Mouse (Mus musculus): ENCODE measurements around the gene Sntg2. TPM values are rescaled to one million over a fixed set of nuclear protein-coding genes. Genes with fewer than 3 reads are reported as not detected.

Gene Sntg2
- total and polyA plus RNA-seq, 2 experiments from 2014 or later = 4.1 to 5.3 TPM

DNA sequence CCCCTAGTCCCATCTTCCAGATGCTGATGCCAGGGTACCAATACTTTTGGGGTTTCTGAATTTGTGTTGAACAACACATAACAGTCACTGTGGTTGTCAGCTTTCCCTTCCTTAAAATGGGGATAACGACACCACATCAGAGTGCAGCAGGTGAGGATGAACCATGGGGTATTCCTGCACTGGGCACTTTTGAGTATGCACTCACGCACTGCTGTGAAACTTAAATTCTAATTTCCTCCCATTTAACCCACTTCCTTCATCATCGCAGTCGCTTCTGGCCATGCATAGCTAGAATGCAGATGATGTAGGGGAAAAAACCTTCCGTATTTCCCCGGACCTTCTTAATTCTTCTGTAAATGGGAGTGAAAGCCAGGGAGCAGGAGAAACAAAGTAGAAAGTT is 209.2 kb downstream of the Sntg2 start:
- TF ChIP-seq CTCF (IDR thresholded peaks at IDR 0.05; ENCODE audit: low read depth) = no peak
- 91% methylated on average over 6 of the region's 6 CpGs for WGBS
- Histone ChIP-seq H3K9me3 (ENCODE audit: low read length) (no peaks in the 10 kb centered on the region), H3K27ac (no peak overlapping the region), H3K9ac (replicated peaks; ENCODE audit: low read length) (no peak overlapping the region), H3K27me3 (ENCODE audit: insufficient read depth, low read length) (no peaks in the 10 kb centered on the region), H3K4me1 (ENCODE audit: insufficient read depth, low read length) (no peaks in the 10 kb centered on the region), H3K4me3 (ENCODE audit: low read length) (no peak overlapping the region), H3K4me2 (ENCODE audit: low read depth, low read length) (no peak overlapping the region), H3K36me3 (ENCODE audit: insufficient read depth, low read length) (no peaks in the 10 kb centered on the region)
- DNase-seq (ENCODE audit: low spot score) (no peak), ATAC-seq (no peak)

DNA sequence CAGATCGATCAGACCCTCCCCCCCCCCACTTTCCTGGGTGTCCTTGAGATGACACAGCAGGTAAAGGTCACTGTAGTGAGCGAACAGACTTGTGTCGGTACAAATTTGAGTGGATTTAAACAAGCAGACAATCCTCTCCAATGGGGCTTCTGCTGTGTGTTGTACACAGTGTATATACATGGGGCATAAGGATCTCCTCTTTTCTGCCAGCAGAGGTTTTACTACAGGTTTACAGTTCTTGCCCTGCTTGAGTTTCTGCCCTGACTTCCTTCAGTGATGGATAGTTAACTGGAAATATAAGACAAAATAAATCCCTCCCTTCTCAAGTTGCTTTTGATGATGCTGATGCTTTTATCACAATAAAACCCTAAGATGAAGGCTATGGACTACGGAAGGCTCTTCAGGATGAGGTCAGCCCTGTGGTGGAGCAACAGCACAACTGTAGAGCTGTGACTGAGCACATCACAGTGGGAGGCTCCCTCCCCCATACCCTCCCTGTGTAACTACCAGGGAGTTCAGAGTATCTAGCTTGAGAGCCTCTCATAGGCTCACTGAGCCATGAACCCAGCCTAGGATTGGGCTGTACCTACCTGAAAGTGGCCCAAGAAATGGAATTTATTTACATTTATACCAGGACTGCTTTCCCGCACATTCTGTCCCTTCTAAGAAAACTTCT is 211.3 kb downstream of the Sntg2 start:
- no peak overlapping the region for H3K4me3 ChIP-seq (ENCODE audit: low read length)
- no peaks in the 10 kb centered on the region for H3K9me3 ChIP-seq (ENCODE audit: low read length)
- H3K27ac ChIP-seq = no peak overlapping the region
- no peak for DNase-seq (ENCODE audit: low spot score)
- no peaks in the 10 kb centered on the region for H3K36me3 ChIP-seq (ENCODE audit: insufficient read depth, low read length)
- no peaks in the 10 kb centered on the region for H3K27me3 ChIP-seq (ENCODE audit: insufficient read depth, low read length)
- TF ChIP-seq CTCF (IDR thresholded peaks at IDR 0.05; ENCODE audit: low read depth) = no peak
- H3K9ac ChIP-seq (replicated peaks; ENCODE audit: low read length) = no peak overlapping the region
- H3K4me1 ChIP-seq (ENCODE audit: insufficient read depth, low read length) = no peaks in the 10 kb centered on the region
- no peak for ATAC-seq
- WGBS = 90% methylated on average over 5 of the region's 5 CpGs
- H3K4me2 ChIP-seq (ENCODE audit: low read depth, low read length) = no peak overlapping the region

DNA sequence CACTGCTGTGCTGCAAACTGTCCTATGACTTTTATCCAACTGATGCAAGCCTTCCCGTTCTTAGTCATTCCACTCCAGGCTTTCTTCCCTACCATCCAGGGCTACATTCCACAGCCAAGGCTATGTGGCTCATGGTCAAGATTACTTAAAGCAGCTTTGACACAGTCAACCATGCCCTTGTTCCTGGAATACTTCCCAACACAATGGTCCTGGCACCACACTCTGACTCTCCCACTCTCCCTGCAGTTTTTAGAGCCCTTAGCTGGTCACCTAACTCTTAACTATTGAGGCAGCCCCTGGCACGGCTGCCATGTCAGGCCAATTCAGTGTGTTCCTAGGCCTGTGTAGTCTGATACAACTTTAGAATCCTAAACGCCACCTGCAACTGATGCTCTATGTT is 212.7 kb downstream of the Sntg2 start:
- H3K27me3 ChIP-seq (ENCODE audit: insufficient read depth, low read length) = no peaks in the 10 kb centered on the region
- WGBS = 49% methylated on average over 3 of the region's 3 CpGs
- H3K27ac ChIP-seq = no peak overlapping the region
- no peak overlapping the region for H3K9ac ChIP-seq (replicated peaks; ENCODE audit: low read length)
- DNase-seq (ENCODE audit: low spot score) = peak; percentile 68
- no peaks in the 10 kb centered on the region for H3K36me3 ChIP-seq (ENCODE audit: insufficient read depth, low read length)
- H3K4me3 ChIP-seq (ENCODE audit: low read length) = no peak overlapping the region
- no peak overlapping the region for H3K4me2 ChIP-seq (ENCODE audit: low read depth, low read length)
- H3K9me3 ChIP-seq (ENCODE audit: low read length) = no peaks in the 10 kb centered on the region
- TF ChIP-seq CTCF (IDR thresholded peaks at IDR 0.05; ENCODE audit: low read depth) = no peak
- peak; percentile 79; the same call in 1 of the 2 replicates for ATAC-seq
- no peaks in the 10 kb centered on the region for H3K4me1 ChIP-seq (ENCODE audit: insufficient read depth, low read length)

- WGBS = 86% methylated on average over 8 of the region's 8 CpGs
Observed at GRCm38 (mm10) chr12:30159788-30160187, 213.4 kb downstream of the Sntg2 start.

DNA sequence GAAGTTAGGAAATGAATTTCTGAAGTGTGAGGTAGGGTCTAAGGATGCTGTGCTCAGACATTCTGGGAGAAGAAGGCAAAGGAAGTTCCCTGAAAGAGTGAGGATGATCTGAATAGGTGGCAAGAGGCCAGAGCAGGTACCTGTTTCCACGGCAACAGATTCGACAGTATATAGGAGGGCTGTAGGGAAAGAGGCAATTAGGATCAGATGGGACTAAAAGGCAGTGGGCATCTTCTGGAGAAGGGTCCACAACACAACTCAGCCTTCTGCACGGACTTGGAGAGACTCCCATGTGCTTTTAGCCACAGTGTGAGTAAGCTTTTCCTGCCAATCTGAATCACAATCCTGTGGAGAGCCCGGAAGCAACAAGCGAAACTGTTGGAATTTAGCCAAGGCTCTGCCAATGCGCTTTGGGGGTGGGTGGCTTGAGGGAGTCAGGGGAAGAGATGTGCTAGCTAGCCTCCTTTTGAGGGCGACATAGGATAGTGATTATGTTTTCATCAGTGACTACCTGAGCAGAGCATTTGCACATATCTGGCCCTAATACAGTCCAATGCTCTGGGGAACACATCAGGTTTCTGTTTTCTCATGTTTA is 219.0 kb downstream of the Sntg2 start:
- peak; percentile 80 for DNase-seq (ENCODE audit: low spot score)
- Histone ChIP-seq H3K4me1 (ENCODE audit: insufficient read depth, low read length) (0 out of 2 replicates have a peak, but pooled peaks cover 5% of the 10 kb centered on the region), H3K27me3 (ENCODE audit: insufficient read depth, low read length) (no peaks in the 10 kb centered on the region), H3K4me2 (ENCODE audit: low read depth, low read length) (no peak overlapping the region), H3K4me3 (ENCODE audit: low read length) (no peak overlapping the region), H3K9me3 (ENCODE audit: low read length) (no peaks in the 10 kb centered on the region), H3K27ac (0 out of 2 replicates have a peak overlapping the region, but pooled peaks have one; percentile 27), H3K9ac (replicated peaks; ENCODE audit: low read length) (no peak overlapping the region), H3K36me3 (ENCODE audit: insufficient read depth, low read length) (no peaks in the 10 kb centered on the region)
- peak; percentile 76 for ATAC-seq
- 34% methylated on average over 7 of the region's 7 CpGs for WGBS
- TF ChIP-seq CTCF (IDR thresholded peaks at IDR 0.05; ENCODE audit: low read depth) = no peak

More at GRCm38 (mm10) chr12:30159788-30160187, 213.4 kb downstream of the Sntg2 start:
- Histone ChIP-seq H3K9me3 (ENCODE audit: low read length) (no peaks in the 10 kb centered on the region), H3K27me3 (ENCODE audit: insufficient read depth, low read length) (no peaks in the 10 kb centered on the region), H3K4me1 (ENCODE audit: insufficient read depth, low read length) (no peaks in the 10 kb centered on the region), H3K9ac (replicated peaks; ENCODE audit: low read length) (no peak overlapping the region), H3K4me2 (ENCODE audit: low read depth, low read length) (no peak overlapping the region), H3K36me3 (ENCODE audit: insufficient read depth, low read length) (no peaks in the 10 kb centered on the region), H3K4me3 (ENCODE audit: low read length) (no peak overlapping the region), H3K27ac (no peak overlapping the region)
- TF ChIP-seq CTCF (IDR thresholded peaks at IDR 0.05; ENCODE audit: low read depth) = no peak
- DNase-seq (ENCODE audit: low spot score) (peak; percentile 9), ATAC-seq (no peak)

DNA sequence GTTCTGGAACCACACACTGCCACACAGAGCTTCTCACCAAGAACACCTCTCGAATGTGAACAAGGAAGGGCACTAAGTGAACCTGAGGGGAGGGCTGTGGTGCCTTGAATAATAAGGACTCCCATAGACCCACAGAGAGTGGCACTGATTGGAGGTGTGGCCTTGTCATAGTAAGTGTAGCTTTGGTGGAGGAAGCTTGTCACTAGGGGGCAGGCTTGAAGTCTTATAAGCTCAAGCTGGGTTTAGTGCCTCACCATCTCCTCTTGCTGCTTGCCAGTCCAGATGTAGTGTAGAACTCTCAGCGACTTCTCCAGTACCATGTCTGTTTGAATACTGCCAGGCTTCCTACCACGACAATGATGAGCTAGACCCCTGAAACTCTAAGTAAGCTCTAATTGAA is 231.1 kb downstream of the Sntg2 start:
- Histone ChIP-seq H3K27ac (no peak overlapping the region), H3K4me3 (ENCODE audit: low read length) (no peak overlapping the region), H3K27me3 (ENCODE audit: insufficient read depth, low read length) (no peaks in the 10 kb centered on the region), H3K4me1 (ENCODE audit: insufficient read depth, low read length) (no peaks in the 10 kb centered on the region), H3K9me3 (ENCODE audit: low read length) (no peaks in the 10 kb centered on the region), H3K4me2 (ENCODE audit: low read depth, low read length) (no peak overlapping the region), H3K36me3 (ENCODE audit: insufficient read depth, low read length) (no peaks in the 10 kb centered on the region), H3K9ac (replicated peaks; ENCODE audit: low read length) (no peak overlapping the region)
- DNase-seq (ENCODE audit: low spot score) (peak; percentile 11), ATAC-seq (no peak)
- 63% methylated on average over 3 of the region's 3 CpGs for WGBS
- TF ChIP-seq CTCF (IDR thresholded peaks at IDR 0.05; ENCODE audit: low read depth) = peak; percentile 30; the same call in 1 of the 2 replicates

DNA sequence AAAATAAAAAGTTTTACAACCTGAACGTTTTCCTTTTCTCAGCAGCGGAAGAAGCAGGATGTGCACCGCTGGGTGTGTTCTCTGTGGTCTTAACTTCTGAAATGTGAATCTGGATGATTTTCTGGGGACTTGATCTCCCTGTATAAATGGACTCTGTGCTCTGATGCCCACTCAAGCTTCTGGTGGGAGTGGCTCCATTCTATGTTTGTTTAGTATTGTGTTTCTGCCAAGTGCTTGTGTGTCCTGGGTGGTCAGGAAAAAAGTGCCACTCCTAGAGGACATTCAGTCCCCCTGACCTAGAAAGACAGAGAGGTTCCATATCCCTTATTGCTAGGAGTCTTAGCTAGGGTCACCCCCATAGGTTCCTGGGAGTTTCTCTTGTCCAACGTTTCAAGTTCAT is 240.7 kb downstream of the Sntg2 start, which contains the start of gene Tpo:
TSS of gene Tpo (minus strand) at position 101 of the 400 bp plus-strand sequence.
- no peak within 1 kb of the TSS for H3K4me2 ChIP-seq (ENCODE audit: low read depth, low read length)
- no peak for DNase-seq (ENCODE audit: low spot score)

More for the DNA sequence above, 240.7 kb downstream of the Sntg2 start, which contains the start of gene Tpo:
- Histone ChIP-seq H3K27ac (no peak within 1 kb of the TSS), H3K4me1 (ENCODE audit: insufficient read depth, low read length) (no peaks in the 10 kb centered on the region; the same call in 1 of the 2 replicates), H3K9ac (replicated peaks; ENCODE audit: low read length) (no peak within 1 kb of the TSS), H3K27me3 (ENCODE audit: insufficient read depth, low read length) (no peaks in the 10 kb centered on the region), H3K9me3 (ENCODE audit: low read length) (no peaks in the 10 kb centered on the region), H3K36me3 (ENCODE audit: insufficient read depth, low read length) (no peaks in the 10 kb centered on the region), H3K4me3 (ENCODE audit: low read length) (no peak within 1 kb of the TSS)
- ATAC-seq = no peak
- no peak for TF ChIP-seq CTCF (IDR thresholded peaks at IDR 0.05; ENCODE audit: low read depth)
- WGBS = 89% methylated on average over 4 of the region's 4 CpGs

All from hindbrain, postnatal 0 days (tissue).